Mouse (Mus musculus): ENCODE results near the gene Lpo.

The Lpo gene

DNA sequence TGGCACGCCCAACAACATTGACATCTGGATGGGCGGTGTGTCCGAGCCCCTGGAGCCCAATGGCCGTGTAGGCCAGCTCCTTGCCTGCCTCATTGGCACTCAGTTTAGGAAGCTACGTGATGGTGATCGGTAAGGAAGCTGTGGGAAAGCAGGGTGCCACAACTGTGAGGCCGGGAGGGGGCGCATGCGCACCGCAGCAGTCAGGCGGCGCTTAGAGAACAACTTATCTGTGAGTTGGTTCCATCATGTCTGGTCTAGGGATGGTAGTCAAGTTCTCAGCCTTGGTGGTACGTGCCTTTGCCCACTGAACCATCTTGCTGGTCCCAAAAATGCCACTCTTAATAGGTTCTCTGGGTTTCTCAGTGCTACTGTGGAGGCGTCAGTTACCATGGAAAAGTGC is 25.5 kb downstream of the Lpo start:
- DNase-seq: no peak

DNA sequence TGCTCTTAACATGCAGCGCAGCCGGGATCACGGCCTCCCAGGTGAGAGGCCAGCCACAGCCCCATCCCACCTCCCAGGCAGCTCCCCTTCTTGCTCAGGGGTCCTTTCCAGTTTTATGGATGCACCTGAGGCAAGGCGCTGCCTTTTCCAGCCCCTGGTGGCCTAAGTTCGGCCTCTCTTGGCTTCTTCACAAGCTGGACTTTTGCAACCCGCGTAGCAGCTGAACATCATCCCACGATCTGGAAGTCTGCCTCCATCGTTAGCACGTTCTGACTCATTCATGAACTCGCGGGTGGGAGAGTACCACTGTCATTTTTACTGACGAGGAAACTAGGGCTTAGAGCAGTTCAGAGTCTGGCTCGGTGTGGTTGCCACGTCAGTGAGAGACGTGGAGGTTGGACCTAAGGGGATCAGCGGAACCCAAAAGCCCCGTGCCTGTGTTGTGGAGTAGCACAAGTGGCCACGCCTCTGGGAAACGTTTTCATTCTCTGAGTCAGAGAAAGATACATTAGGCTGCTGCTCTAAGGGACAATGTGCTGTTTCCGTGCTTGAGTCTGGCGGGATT is 26.3 kb downstream of the Lpo start:
- peak; percentile 92 for DNase-seq

DNA sequence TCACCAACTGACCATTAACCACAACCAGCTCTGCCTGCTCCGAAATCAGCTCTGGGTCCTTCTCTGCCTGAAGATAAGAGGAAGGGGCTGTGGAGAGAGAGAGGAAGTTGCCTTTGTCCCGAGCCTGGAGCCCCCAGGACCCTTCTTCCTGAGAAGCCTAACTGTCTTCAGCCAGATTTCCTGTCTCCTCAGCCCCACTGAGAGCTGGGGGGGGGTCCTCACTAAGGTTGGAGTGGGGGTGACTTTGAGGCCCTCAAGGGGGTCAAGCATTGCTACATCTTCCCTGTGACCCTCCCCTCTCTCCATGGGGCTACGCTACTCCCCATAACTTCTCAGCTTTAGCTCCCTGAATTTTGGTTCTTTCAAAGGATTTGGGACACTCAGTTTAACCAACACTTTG is 34.6 kb downstream of the Lpo start, which contains the start of gene Mpo:
Gene Mpo (plus strand): TSS at position 122 of the 400 bp plus-strand sequence.
- DNase-seq: no peak

DNA sequence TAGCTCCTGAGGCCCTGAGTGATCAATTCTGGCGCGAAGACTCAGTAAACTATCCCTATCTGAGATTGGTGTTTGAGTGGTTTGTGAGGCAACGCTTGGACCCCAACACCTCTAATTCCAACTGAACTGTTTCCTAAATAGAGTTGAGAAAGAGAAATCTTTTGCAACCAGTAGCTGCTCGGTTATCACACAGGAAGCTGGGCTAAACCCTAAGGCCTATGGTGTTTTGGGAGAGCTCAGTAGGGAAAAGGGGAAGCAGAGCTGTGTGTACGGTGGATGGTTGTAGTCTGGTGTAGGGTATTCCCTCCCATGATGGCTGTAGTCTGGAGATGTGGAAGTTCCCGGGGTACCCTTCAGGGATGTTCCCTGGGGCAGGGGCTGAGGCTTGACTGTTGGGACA is 38.0 kb downstream of the Lpo start:
- no peak for DNase-seq

DNA sequence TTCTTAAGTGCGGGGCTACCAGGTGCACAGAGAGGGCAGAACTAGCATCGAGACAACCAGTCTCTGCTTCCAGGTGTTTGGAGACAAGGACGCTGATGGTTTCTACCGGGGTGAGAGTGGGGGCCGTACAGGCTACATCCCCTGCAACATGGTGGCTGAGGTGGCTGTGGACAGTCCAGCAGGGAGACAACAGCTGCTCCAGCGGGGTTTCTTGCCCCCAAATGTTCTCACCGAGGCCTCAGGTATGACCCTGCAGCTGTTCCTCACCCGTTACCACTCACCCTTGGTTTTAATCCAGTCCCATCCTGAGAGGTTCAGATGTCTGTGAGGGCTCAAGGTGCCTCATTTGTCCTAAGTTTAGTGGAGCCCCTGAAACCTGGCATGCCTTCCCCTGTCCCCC is 48.0 kb downstream of the Lpo start:
- no peak for DNase-seq

DNA sequence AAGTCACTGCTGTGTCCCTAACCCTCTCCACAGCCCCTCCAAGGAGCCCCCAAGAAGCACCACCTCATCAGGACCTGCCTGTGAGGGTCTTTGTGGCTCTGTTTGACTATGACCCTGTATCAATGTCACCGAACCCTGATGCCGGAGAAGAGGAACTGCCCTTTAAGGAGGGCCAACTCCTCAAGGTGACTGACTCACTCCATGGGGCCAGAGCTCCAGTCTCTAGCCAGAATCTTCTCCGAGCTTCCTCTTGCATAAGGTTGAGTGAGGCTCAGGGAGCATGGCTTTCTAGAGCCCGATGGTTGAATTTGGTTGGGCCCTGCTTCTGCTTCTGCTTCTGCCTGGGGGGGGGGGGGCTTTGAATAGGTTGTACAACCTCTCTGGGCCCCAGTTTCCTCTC is 48.7 kb downstream of the Lpo start:
- DNase-seq: no peak

DNA sequence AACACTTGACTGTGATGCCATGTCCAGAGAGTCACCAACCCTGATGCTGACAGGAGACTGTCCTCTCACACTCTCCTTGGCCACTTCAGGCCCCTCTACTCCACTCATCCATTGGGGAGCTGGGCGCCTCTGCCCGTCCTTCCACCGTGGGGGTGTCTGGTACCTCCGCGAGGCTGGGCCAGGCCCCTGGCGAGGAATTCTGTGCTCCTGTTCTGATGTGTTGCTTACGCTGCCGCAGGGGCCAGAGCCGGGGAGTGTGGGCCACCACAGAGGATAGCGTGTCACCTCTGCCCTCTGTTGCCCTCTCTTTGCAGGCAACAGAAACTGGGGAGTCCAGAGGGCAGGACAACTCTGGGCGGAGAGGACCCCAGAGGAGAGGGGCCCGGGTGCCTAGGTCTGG is 49.2 kb downstream of the Lpo start:
- DNase-seq: no peak

DNA sequence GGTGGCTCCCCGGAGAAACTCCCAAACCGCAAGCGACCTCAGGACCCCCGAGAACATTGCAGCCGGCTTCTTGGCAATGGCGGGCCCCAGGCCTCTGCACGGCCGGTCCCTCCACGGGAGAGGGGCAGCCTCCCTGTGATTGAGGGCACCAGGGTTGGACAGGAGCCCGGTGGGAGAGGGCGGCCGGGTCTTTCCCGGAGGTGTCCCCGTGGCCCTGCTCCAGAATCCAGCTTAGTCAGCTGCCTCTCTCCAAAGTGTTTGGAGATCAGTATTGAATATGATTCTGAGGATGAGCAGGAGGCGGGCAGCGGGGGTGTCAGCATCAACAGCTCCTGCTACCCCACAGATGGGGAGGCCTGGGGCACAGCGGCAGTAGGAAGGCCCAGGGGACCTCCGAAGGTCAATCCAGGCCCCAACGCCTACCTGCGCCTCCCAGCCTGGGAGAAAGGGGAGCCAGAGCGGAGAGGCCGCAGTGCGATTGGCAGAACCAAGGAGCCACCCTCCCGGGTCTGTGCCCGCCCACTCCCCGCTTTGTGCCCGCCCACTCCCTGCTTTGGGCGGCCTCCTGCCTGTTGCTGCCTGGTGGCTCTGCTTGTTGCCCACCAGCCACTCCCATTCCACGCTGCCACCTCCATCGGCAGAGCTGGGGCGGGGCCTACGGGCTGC is 49.9 kb downstream of the Lpo start:
- DNase-seq: no peak

DNA sequence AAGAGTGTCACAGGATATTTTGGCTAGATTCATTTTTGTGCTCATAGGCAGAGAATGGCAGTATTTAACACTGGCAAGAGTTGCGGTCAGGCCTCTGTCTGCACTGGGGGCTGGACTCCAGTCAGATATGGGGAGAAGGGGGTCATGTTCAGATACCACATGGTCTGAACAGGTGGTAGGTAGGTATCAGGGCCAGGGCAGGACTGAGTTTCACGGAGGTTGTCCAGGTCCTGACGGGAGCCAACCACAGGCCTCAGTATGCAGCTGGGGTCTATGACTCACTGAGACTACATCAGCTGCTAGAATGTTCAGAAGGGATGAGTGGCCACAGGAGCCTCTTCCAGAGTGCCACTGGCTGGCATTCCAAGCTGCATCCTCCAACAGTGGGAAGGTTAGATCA is 55.7 kb downstream of the Lpo start:
- no peak for DNase-seq

DNA sequence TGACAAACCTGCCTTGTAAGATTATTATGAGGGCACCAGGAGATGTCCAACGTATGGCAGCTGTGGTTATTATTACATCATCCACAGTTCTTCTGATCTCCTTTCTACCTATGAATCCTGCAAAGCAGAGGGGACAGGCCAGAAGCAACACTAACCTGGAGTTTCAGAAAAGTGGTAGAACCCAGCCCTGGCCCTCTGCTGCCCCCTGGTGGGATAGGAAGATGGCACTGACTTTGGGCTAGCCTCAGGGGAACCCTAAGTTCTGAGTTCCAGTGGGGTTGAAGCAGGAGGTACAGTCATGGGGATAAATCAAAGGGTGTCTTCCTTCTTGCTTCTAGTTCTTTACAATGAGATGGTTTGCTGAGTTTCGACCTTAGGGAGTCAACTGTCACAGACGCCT is 57.1 kb downstream of the Lpo start:
- DNase-seq: no peak

DNA sequence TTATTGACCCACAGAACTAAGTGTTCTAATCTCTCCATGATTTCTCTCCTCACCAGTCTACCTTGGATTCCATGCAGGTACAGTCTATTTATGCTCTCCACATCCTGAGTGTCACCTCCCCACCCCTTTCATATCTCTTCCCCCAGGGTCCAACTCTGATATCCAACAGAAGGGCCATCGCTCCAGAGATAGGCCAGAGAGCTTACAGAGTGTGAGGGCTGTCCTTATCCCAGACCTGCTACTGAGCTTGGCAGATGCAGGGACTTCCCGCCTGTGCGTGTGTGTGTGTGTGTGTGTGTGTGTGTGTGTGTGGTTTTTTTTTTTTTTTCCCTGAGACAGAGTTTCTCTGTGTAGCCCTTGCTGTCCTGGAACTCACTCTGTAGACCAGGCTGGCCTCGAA is 59.3 kb downstream of the Lpo start:
- no peak for DNase-seq

DNA sequence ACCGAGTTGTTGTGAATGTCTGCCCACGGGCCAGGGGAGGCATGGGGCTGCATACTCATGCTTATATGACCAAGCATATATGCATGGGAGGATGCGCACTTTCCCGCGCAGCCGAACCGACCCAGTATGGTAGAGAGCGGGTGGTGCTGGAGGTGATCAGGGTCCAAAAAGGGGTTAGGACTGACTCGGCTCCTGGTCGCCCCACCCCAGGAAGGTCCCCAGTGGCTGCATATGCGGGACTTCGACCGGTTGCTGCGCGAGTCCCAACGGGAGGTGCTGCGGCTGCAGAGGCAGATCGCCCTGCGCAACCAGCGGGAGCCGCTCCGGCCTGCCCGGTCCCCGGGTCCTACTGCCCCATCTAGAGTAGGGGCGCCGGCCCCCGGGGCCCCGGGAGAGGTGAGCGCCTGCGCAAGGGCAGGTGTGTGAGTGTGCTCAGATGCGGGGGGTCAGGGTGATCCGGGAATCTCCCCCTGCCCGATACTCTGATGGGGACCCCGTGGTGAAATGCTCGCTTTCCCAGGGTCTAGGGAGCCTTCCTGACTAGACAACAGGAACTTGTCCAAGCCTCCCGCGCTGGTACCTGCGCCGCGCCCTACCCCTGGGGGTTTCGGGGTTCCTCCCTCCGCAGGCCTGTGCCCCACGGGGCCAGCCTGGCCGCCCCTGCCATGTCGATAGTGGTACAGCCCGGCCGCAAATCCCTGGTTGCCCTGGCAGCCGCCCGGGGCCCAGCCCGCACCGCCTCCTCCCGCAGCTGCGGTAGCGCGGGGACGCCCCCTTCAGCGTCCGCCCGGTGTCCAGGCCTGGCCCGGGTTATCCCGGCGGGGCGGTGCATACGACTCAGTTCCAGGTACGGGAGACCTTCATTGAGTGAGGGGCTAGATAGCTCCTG is 63.9 kb downstream of the Lpo start:
- DNase-seq: no peak

DNA sequence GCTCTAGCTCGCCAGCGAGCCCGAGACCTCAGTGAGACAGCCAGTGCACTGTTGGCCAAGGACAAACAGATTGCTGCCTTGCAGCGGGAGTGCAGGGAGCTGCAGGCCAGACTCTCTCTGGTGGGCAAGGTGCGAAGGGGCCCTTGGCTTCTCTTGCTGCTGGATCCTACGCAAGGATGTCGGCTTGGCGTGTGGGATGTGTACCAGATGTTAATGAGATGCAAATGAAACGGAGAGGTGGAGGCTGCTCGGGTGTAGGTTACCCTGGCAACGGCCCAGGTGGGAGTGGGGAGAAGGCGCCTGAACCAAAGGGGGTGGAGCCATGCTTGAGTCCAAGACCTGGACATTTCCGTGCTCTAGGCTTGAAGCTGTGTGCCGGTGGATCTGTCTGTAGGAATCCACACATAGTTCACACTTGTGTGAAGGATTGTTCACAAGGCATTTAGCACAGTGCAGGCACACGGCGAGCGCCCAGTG is 64.5 kb downstream of the Lpo start:
- DNase-seq: no peak

DNA sequence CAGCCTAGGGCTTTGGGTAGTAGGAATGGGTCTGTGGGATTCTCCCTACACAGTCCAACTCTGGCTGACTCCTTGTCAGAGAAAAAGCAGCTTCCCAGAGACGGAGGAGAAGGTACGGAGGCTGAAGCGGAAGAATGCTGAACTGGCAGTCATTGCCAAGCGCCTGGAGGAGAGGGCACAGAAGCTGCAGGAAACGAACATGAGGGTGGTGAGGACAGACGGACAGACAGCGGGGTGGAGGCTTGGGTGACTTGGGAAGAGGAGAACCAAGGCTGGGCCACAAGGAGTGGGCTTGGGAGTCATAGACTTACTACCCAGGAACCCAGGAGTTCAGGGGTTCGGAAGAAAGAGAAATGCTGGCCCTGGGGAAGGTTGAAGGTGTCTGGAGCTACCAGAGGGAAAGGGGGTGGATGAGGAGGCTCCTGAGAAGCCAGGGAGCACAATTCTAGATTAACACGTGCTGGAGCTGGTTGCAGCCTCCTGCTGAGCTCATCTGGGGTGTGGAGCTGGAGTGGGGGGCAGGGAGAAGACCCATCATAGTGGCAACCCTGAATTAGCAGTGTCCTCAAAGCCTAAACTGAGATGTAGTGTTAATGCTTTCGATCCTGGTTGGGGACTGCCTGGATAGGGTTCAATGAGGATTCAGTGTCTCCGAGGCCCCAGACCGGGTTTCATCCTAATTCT is 65.2 kb downstream of the Lpo start:
- DNase-seq: no peak

DNA sequence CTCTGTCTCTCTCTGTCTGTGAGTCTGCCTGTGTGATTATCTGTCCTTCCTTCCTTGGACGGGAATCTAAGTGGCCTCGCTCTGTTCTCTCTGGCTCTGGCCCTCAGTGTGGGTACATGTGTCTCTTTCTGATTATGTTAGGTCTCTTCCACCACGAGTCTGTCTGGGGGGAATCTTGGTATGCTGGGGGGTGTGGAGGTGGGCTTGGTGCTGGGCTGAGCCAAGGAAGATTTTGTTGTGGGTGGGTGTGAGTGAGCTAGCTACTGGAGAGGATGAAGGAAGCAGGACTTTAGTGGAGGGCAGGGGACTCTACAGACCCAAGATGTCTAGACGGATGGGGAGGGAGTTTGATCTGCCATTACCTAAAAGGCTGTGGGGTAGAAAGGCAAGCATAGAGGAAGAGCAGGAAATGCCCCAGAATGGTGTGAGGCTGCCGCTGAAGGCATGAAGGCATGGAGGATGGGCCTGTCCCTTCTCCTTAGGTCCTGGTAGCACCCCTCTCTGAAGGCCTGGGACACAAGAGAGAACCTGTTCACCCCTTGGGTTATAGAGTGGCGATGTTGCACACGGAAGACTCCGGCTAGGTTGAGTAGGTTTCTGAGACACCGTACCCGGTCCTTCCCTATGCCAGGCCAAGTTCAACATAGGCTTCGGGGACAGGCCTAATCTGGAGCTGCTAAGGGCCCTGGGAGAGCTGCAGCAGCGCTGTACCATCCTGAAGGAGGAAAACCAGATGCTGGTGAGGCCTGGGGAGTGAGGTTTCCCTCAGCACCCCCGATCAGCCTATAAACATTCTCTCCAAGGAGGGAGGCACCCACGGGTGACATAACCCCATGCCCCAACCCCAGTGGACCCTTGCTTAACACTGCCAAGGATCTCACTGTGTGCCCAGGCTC is 66.0 kb downstream of the Lpo start:
- no peak for DNase-seq

DNA sequence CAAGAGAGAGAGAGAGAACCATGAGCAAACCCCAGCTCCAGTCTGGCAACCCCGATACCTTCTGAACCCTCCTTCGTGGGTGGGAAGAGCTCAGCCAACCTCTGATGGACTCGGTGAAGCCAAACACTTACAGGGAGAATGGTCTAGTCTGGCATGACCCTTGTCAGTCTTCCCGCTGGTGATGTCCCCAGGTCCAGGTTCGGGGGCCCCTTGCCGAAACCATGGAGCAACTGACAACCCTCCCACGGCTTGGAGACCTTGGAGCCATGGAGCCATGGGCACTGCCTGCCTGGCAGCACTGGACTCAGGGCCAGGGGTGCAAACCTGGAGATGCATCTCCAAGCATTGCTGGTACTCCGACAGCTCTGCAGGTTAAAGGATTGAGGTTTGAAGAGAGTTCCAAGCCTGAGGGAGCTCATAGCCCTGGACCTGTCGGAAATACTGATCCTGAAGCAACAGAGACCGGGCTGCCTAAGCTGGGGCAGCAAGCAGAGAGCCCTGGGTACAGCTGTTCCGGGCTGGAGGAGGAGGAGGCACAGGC is 66.8 kb downstream of the Lpo start:
- DNase-seq: no peak

DNA sequence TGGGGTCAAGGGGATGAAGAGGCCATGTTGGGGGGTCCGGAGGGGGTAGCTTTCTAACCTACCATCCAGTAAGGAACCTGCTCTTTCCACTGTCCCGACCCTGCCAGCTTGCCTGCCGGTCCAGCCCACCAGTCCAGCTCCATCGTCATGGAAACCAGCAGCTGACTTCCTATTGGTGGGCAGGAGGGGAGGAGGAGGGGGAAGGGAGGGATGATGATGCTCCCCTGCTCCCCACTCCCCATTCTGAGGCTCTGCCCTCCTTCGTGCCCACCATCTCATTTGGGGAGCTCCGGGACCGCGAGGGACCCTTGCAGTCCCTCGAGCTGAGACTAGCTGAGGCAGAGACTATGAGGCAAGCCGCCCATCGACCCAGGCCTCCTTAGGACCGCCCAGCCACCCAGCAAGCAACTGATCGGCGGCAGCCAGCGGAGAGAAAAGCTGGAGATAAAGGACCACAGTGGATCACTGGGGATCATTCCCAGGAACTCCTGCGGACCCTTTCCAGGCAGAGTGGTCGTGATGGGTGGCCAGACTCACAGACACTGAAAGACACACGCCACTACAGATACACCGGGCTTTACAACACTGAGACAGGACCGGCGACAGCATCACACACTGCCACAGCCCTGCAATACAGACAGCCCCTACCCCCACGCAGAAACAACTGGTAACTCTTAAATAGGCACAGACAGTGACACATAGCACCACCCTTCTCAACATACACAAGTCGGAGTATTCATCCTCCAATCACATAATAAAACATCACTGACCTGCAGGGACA is 67.6 kb downstream of the Lpo start, which contains the start of gene Tspoap1:
Gene Tspoap1 (plus strand): TSS at position 241 of the 781 bp plus-strand sequence.
- no peak for DNase-seq

DNA sequence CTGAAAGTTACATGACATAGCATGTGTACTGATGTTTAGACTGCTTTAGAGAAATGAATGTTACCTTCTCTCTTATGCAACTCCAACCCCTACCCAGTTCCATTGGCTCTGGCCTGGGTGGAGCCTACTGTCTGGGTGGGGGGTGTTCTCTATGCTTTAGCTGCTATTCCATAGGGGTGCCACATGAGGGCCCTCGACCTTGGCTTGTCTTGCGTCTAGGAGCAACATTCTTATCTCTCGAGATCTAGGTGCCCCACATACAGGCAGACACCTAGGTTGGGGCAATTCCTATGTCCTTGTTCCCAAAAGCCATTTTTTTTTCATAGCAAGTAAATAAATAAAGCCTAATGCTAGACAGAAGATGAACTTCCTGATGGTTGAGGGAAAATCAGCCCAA is 68.5 kb downstream of the Lpo start:
- DNase-seq: no peak

DNA sequence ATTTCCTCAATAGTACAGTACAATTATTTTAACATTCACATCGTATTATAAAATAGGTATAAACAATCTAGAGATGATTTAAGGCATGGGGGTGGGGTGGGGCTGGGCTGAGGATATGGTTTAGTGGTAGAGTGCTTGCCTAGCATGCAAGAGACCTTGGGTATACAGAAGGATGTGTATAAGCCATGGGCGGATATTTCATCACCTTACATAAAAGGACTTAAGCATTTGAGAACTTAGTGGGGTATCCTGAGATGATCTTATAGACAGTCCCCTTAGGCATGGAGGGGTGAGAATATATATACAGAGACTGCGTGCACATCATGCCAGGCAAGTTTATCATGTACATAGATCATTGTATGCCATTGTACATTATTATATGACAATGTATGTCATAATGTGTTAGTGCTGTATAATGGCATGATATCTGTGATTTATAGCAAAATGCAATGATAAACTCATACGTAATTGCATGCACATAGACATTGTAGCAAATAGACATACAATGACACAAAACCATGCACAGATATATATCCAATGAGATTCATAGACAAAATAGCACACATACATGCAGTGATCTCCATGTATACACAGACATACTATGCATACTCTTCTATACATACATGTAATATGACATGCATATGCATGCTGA is 69.0 kb downstream of the Lpo start:
- no peak for DNase-seq

DNA sequence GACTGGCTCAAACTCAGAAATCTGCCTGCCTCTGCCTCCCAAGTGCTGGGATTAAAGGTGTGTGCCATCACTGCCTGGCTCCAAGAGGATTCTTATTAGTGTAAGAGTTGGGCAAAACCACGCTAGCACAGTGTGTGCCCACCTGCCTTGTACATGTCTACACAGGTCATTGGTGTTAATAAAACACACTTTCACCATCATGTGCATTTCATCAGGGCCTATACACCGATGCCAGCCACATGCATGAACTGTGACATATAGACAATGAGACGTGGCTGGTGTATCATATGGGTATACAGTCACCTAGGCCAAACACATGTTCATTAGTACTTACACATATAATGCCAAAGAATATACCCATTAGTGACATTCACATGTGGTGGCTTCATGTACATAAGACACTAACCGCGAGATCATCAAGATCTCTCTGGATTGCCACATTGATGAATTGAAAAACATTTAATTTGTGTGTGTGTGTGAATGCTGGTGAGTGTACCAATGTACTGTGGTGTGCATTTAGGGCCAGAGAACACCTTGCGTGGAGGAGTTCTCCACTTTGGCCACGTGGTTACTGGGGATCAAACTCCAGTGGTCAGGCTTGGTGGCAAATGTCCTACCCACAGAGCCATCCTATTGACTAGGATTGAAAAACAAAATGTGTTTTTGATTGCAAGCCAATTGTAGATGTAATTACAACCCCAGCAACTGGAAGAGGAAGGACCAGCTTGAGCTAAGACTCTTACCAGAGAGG is 69.8 kb downstream of the Lpo start:
- no peak for DNase-seq
